Mouse (Mus musculus): ENCODE measurements around the gene Eif2s3x. TPM values are rescaled to one million over a fixed set of nuclear protein-coding genes. Genes with fewer than 3 reads are reported as not detected.
"Not testable (repeated sequence)": the region's sequence is repeated elsewhere in the genome, so short reads cannot be mapped to it uniquely, and the experiment has no call there.

The Eif2s3x gene
- polyA plus RNA-seq (2012; rRNA removed) = 69.7 and 82.5 TPM in 2 replicates

GRCm38 (mm10) chrX:94212597-94213321 is at the start of gene Eif2s3x:
Gene Eif2s3x, minus strand, starts transcription at chrX:94212862.
- DNase-seq (ENCODE audit: low spot score) = peak; percentile 80

GRCm38 (mm10) chrX:94235601-94236000 is 22.9 kb upstream of the Eif2s3x start:
- no peak for DNase-seq (ENCODE audit: low spot score)

- DNase-seq (ENCODE audit: low spot score) = no peak
Measured at GRCm38 (mm10) chrX:94235190-94235555, 22.5 kb upstream of the Eif2s3x start.

GRCm38 (mm10) chrX:94234532-94235189 is 22.0 kb upstream of the Eif2s3x start, which contains the start of gene Klhl15:
Gene Klhl15, plus strand, starts transcription at chrX:94234599.
- peak; percentile 80 for DNase-seq (ENCODE audit: low spot score)

GRCm38 (mm10) chrX:94233936-94234531 is 21.4 kb upstream of the Eif2s3x start:
- DNase-seq (ENCODE audit: low spot score) = no peak

- DNase-seq (ENCODE audit: low spot score) = no peak
Measured at GRCm38 (mm10) chrX:94233432-94233831, 20.8 kb upstream of the Eif2s3x start.

GRCm38 (mm10) chrX:94213384-94213783 is 722 bp upstream of the Eif2s3x start:
- DNase-seq (ENCODE audit: low spot score) = no peak

- no peak for DNase-seq (ENCODE audit: low spot score)
Measured at GRCm38 (mm10) chrX:94212264-94212596, 432 bp downstream of the Eif2s3x start.

- DNase-seq (ENCODE audit: low spot score) = no peak
Measured at GRCm38 (mm10) chrX:94197789-94198188, 14.9 kb downstream of the Eif2s3x start.

GRCm38 (mm10) chrX:94193901-94194300 is 18.8 kb downstream of the Eif2s3x start:
- DNase-seq (ENCODE audit: low spot score) = not testable (repeated sequence)

GRCm38 (mm10) chrX:94185156-94185555 is 27.5 kb downstream of the Eif2s3x start:
- DNase-seq (ENCODE audit: low spot score) = no peak

GRCm38 (mm10) chrX:94183814-94184213 is 28.8 kb downstream of the Eif2s3x start:
- DNase-seq (ENCODE audit: low spot score) = no peak

- DNase-seq (ENCODE audit: low spot score) = peak; percentile 87
Measured at GRCm38 (mm10) chrX:94177715-94178340, 34.8 kb downstream of the Eif2s3x start.

GRCm38 (mm10) chrX:94169348-94169747 is 43.3 kb downstream of the Eif2s3x start:
- no peak for DNase-seq (ENCODE audit: low spot score)

- DNase-seq (ENCODE audit: low spot score) = no peak
Measured at GRCm38 (mm10) chrX:94152251-94152830, 60.3 kb downstream of the Eif2s3x start.

- no peak for DNase-seq (ENCODE audit: low spot score)
Measured at GRCm38 (mm10) chrX:94150471-94150870, 62.2 kb downstream of the Eif2s3x start.

- no peak for DNase-seq (ENCODE audit: low spot score)
Measured at GRCm38 (mm10) chrX:94142004-94142771, 70.5 kb downstream of the Eif2s3x start.

- DNase-seq (ENCODE audit: low spot score) = no peak
Measured at GRCm38 (mm10) chrX:94140080-94140479, 72.6 kb downstream of the Eif2s3x start.

Data from urinary bladder, adult 2 months (tissue).